Mouse (Mus musculus): ENCODE results near the gene Mapkap1. TPM values are rescaled to one million over a fixed set of nuclear protein-coding genes. Genes with fewer than 3 reads are reported as not detected.

Mapkap1 gene
- polyA plus RNA-seq (2015; fragmentation: Nextera tagmentation; extraction: Ambion mirVana), result 72.9 and 76.6 TPM in 2 replicates

GRCm38 (mm10) chr2:34406601-34407464 is at the start of gene Mapkap1:
Gene Mapkap1, plus strand, starts transcription at chr2:34406771.
- under 1% methylated on average over 66 of the region's 68 CpGs for WGBS
- Histone ChIP-seq H3K36me3 (ENCODE audit: control insufficient read depth, insufficient read depth, low read length) (no peaks in the 10 kb centered on the region), H3K4me3 (ENCODE audit: low read length) (peak within 1 kb of the TSS; percentile 91), H3K4me1 (ENCODE audit: control insufficient read depth, insufficient read depth, low read length) (peaks cover 11% of the 10 kb centered on the region), H3K4me2 (ENCODE audit: low read depth, low read length) (peak within 1 kb of the TSS; percentile 68), H3K9ac (ENCODE audit: low read depth, low read length) (peak within 1 kb of the TSS; percentile 94), H3K27ac (ENCODE audit: low read length) (peak within 1 kb of the TSS; percentile 72), H3K9me3 (ENCODE audit: control insufficient read depth, low read length) (no peaks in the 10 kb centered on the region), H3K27me3 (replicated peaks; ENCODE audit: control insufficient read depth, insufficient read depth, low read length) (no peaks in the 10 kb centered on the region)
- ATAC-seq, result peak; percentile 100

GRCm38 (mm10) chr2:34363678-34364077 is 42.9 kb upstream of the Mapkap1 start:
- H3K4me2 ChIP-seq (ENCODE audit: low read depth, low read length), result no peak overlapping the region
- no peaks in the 10 kb centered on the region for H3K36me3 ChIP-seq (ENCODE audit: control insufficient read depth, insufficient read depth, low read length)
- H3K9ac ChIP-seq (ENCODE audit: low read depth, low read length), result no peak overlapping the region
- no peak overlapping the region for H3K4me3 ChIP-seq (ENCODE audit: low read length)
- H3K9me3 ChIP-seq (ENCODE audit: control insufficient read depth, low read length), result no peaks in the 10 kb centered on the region
- ATAC-seq, result no peak
- WGBS, result 11% methylated on average over 1 of the region's 1 CpGs
- H3K27me3 ChIP-seq (replicated peaks; ENCODE audit: control insufficient read depth, insufficient read depth, low read length), result no peaks in the 10 kb centered on the region
- no peak overlapping the region for H3K27ac ChIP-seq (ENCODE audit: low read length)
- H3K4me1 ChIP-seq (ENCODE audit: control insufficient read depth, insufficient read depth, low read length), result 0 out of 2 replicates have a peak, but pooled peaks cover 2% of the 10 kb centered on the region

GRCm38 (mm10) chr2:34367024-34367423 is 39.5 kb upstream of the Mapkap1 start:
- no peaks in the 10 kb centered on the region for H3K36me3 ChIP-seq (ENCODE audit: control insufficient read depth, insufficient read depth, low read length)
- no peak overlapping the region for H3K4me2 ChIP-seq (ENCODE audit: low read depth, low read length)
- H3K4me3 ChIP-seq (ENCODE audit: low read length), result no peak overlapping the region
- H3K9ac ChIP-seq (ENCODE audit: low read depth, low read length), result no peak overlapping the region
- peaks cover 7% of the 10 kb centered on the region; the same call in 1 of the 2 replicates for H3K4me1 ChIP-seq (ENCODE audit: control insufficient read depth, insufficient read depth, low read length)
- 0 out of 2 replicates have a peak, but pooled peaks cover 4% of the 10 kb centered on the region for H3K27me3 ChIP-seq (replicated peaks; ENCODE audit: control insufficient read depth, insufficient read depth, low read length)
- no peak for ATAC-seq
- H3K27ac ChIP-seq (ENCODE audit: low read length), result no peak overlapping the region
- H3K9me3 ChIP-seq (ENCODE audit: control insufficient read depth, low read length), result no peaks in the 10 kb centered on the region
- 51% methylated on average over 2 of the region's 2 CpGs for whole genome bisulfite sequencing

GRCm38 (mm10) chr2:34368396-34368795 is 38.2 kb upstream of the Mapkap1 start:
- Histone ChIP-seq H3K4me3 (ENCODE audit: low read length) (no peak overlapping the region), H3K27ac (ENCODE audit: low read length) (no peak overlapping the region)

GRCm38 (mm10) chr2:34370349-34370724 is 36.2 kb upstream of the Mapkap1 start:
- Histone ChIP-seq H3K9ac (ENCODE audit: low read depth, low read length) (peak overlapping the region; percentile 92), H3K4me3 (ENCODE audit: low read length) (peak overlapping the region; percentile 84), H3K9me3 (ENCODE audit: control insufficient read depth, low read length) (no peaks in the 10 kb centered on the region), H3K36me3 (ENCODE audit: control insufficient read depth, insufficient read depth, low read length) (no peaks in the 10 kb centered on the region), H3K27ac (ENCODE audit: low read length) (no peak overlapping the region), H3K4me2 (ENCODE audit: low read depth, low read length) (peak overlapping the region; percentile 92), H3K4me1 (ENCODE audit: control insufficient read depth, insufficient read depth, low read length) (peaks cover 12% of the 10 kb centered on the region; the same call in 1 of the 2 replicates), H3K27me3 (replicated peaks; ENCODE audit: control insufficient read depth, insufficient read depth, low read length) (0 out of 2 replicates have a peak, but pooled peaks cover 4% of the 10 kb centered on the region)
- WGBS, result 21% methylated on average over 7 of the region's 7 CpGs
- ATAC-seq, result no peak

More at GRCm38 (mm10) chr2:34368396-34368795, 38.2 kb upstream of the Mapkap1 start:
- peaks cover 12% of the 10 kb centered on the region; the same call in 1 of the 2 replicates for H3K4me1 ChIP-seq (ENCODE audit: control insufficient read depth, insufficient read depth, low read length)
- H3K36me3 ChIP-seq (ENCODE audit: control insufficient read depth, insufficient read depth, low read length), result no peaks in the 10 kb centered on the region
- 0 out of 2 replicates have a peak, but pooled peaks cover 4% of the 10 kb centered on the region for H3K27me3 ChIP-seq (replicated peaks; ENCODE audit: control insufficient read depth, insufficient read depth, low read length)
- 30% methylated on average over 6 of the region's 6 CpGs for WGBS
- no peak for ATAC-seq
- H3K4me2 ChIP-seq (ENCODE audit: low read depth, low read length), result peak overlapping the region; percentile 28
- H3K9ac ChIP-seq (ENCODE audit: low read depth, low read length), result no peak overlapping the region
- no peaks in the 10 kb centered on the region for H3K9me3 ChIP-seq (ENCODE audit: control insufficient read depth, low read length)

- H3K27me3 ChIP-seq (replicated peaks; ENCODE audit: control insufficient read depth, insufficient read depth, low read length), result 0 out of 2 replicates have a peak, but pooled peaks cover 4% of the 10 kb centered on the region
- peak overlapping the region; percentile 92 for H3K27ac ChIP-seq (ENCODE audit: low read length)
- H3K4me1 ChIP-seq (ENCODE audit: control insufficient read depth, insufficient read depth, low read length), result peaks cover 12% of the 10 kb centered on the region; the same call in 1 of the 2 replicates
- 1% methylated on average over 42 of the region's 42 CpGs for WGBS
- peak overlapping the region; percentile 92 for H3K4me2 ChIP-seq (ENCODE audit: low read depth, low read length)
- H3K4me3 ChIP-seq (ENCODE audit: low read length), result peak overlapping the region; percentile 84
- H3K9ac ChIP-seq (ENCODE audit: low read depth, low read length), result peak overlapping the region; percentile 92
- no peak for ATAC-seq
- H3K9me3 ChIP-seq (ENCODE audit: control insufficient read depth, low read length), result no peaks in the 10 kb centered on the region
- H3K36me3 ChIP-seq (ENCODE audit: control insufficient read depth, insufficient read depth, low read length), result no peaks in the 10 kb centered on the region
Observed at GRCm38 (mm10) chr2:34370725-34371440, 35.7 kb upstream of the Mapkap1 start.

- peak overlapping the region; percentile 92 for H3K27ac ChIP-seq (ENCODE audit: low read length)
- H3K4me1 ChIP-seq (ENCODE audit: control insufficient read depth, insufficient read depth, low read length), result peaks cover 12% of the 10 kb centered on the region; the same call in 1 of the 2 replicates
- no peaks in the 10 kb centered on the region for H3K36me3 ChIP-seq (ENCODE audit: control insufficient read depth, insufficient read depth, low read length)
- peak; percentile 12 for ATAC-seq
- H3K9me3 ChIP-seq (ENCODE audit: control insufficient read depth, low read length), result no peaks in the 10 kb centered on the region
- peak overlapping the region; percentile 92 for H3K9ac ChIP-seq (ENCODE audit: low read depth, low read length)
- peak overlapping the region; percentile 92 for H3K4me2 ChIP-seq (ENCODE audit: low read depth, low read length)
- H3K27me3 ChIP-seq (replicated peaks; ENCODE audit: control insufficient read depth, insufficient read depth, low read length), result 0 out of 2 replicates have a peak, but pooled peaks cover 4% of the 10 kb centered on the region
- peak overlapping the region; percentile 84 for H3K4me3 ChIP-seq (ENCODE audit: low read length)
- WGBS, result under 1% methylated on average over 63 of the region's 118 CpGs
Observed at GRCm38 (mm10) chr2:34371441-34372304, 34.9 kb upstream of the Mapkap1 start.

- Histone ChIP-seq H3K4me3 (ENCODE audit: low read length) (peak within 1 kb of the TSS; percentile 84), H3K4me2 (ENCODE audit: low read depth, low read length) (peak within 1 kb of the TSS; percentile 92), H3K9ac (ENCODE audit: low read depth, low read length) (peak within 1 kb of the TSS; percentile 92), H3K9me3 (ENCODE audit: control insufficient read depth, low read length) (no peaks in the 10 kb centered on the region), H3K27me3 (replicated peaks; ENCODE audit: control insufficient read depth, insufficient read depth, low read length) (0 out of 2 replicates have a peak, but pooled peaks cover 4% of the 10 kb centered on the region), H3K36me3 (ENCODE audit: control insufficient read depth, insufficient read depth, low read length) (no peaks in the 10 kb centered on the region), H3K4me1 (ENCODE audit: control insufficient read depth, insufficient read depth, low read length) (peaks cover 12% of the 10 kb centered on the region; the same call in 1 of the 2 replicates), H3K27ac (ENCODE audit: low read length) (peak within 1 kb of the TSS; percentile 92)
- ATAC-seq, result peak; percentile 97
- under 1% methylated on average over 69 of the region's 102 CpGs for WGBS
Observed at GRCm38 (mm10) chr2:34372305-34373301, 34.0 kb upstream of the Mapkap1 start, which contains the start of gene Pbx3. Gene Pbx3, minus strand, starts transcription at chr2:34373142.

All from intestine, embryonic 16.5 days (tissue).